Mouse (Mus musculus) CD8-positive naive resting alpha-beta T cell, adult 57 days (primary cell): Measurements from ENCODE around the gene Pdlim7. TPM values are rescaled to one million over a fixed set of nuclear protein-coding genes. Genes with fewer than 3 reads are reported as not detected.

ENCODE experiments used
- total RNA-seq: library from RNA; stranded (reverse); gene quantifications from one replicate; pipeline ENCODE4 v1.2.4, GENCODE M21; 2023

Gene Pdlim7
- total RNA-seq, result 7.9 TPM

GRCm38 (mm10) chr13:55513111-55513748, at the start of gene Pdlim7:
Pdlim7 (minus strand) TSS chr13:55513676.

GRCm38 (mm10) chr13:55536194-55537175, 23.0 kb upstream of the Pdlim7 start, which contains the start of gene Ddx41:
Ddx41 (minus strand) TSS chr13:55536658.

GRCm38 (mm10) chr13:55529198-55529915, 15.9 kb upstream of the Pdlim7 start, which contains the start of gene Dok3:
Dok3 (minus strand) TSS chr13:55529296.

GRCm38 (mm10) chr13:55487578-55488498, 25.6 kb downstream of the Pdlim7 start, which contains the start of gene Dbn1:
Dbn1 (minus strand) TSS chr13:55488111.

GRCm38 (mm10) chr13:55464027-55464884, 49.2 kb downstream of the Pdlim7 start, which contains the start of gene Prr7:
Prr7 (plus strand) TSS chr13:55464267.

Other genes starting within 250 kb of the Pdlim7 start
- 131 TPM for gene Prelid1, start 193.2 kb downstream of the Pdlim7 start, total RNA-seq
- 51.4 TPM for gene Rab24, start 191.7 kb downstream of the Pdlim7 start, total RNA-seq
- gene Mxd3, start 183.9 kb downstream of the Pdlim7 start, total RNA-seq, result 0.40 TPM
- gene Lman2, start 150.9 kb downstream of the Pdlim7 start, total RNA-seq, result 105 TPM
- gene Rgs14, start 143.9 kb downstream of the Pdlim7 start, total RNA-seq, result 73.8 TPM
- gene Slc34a1, start 115.5 kb downstream of the Pdlim7 start, total RNA-seq, result not detected
- not detected for gene Pfn3, start 98.4 kb downstream of the Pdlim7 start, total RNA-seq
- gene F12, start 86.9 kb downstream of the Pdlim7 start, total RNA-seq, result 1.9 TPM
- gene Grk6, start 68.6 kb downstream of the Pdlim7 start, total RNA-seq, result 432 TPM
- gene Prr7, start 49.4 kb downstream of the Pdlim7 start, total RNA-seq, result 43.9 TPM
- 0.34 TPM for gene Dbn1, start 25.6 kb downstream of the Pdlim7 start, total RNA-seq
- gene Dok3, start 15.6 kb upstream of the Pdlim7 start, total RNA-seq, result 17.9 TPM
- gene Ddx41, start 23.0 kb upstream of the Pdlim7 start, total RNA-seq, result 74.7 TPM
- 177 TPM for gene Fam193b, start 57.4 kb upstream of the Pdlim7 start, total RNA-seq
- 100 TPM for gene Tmed9, start 60.1 kb upstream of the Pdlim7 start, total RNA-seq
- gene B4galt7, start 86.2 kb upstream of the Pdlim7 start, total RNA-seq, result 39.6 TPM
- gene Caml, start 109.3 kb upstream of the Pdlim7 start, total RNA-seq, result 18.8 TPM
- gene Ddx46, start 121.4 kb upstream of the Pdlim7 start, total RNA-seq, result 96.0 TPM
- 23.6 TPM for gene B230219D22Rik, start 179.4 kb upstream of the Pdlim7 start, total RNA-seq
- 28.5 TPM for gene Txndc15, start 201.0 kb upstream of the Pdlim7 start, total RNA-seq
- 21.5 TPM for gene Pcbd2, start 213.7 kb upstream of the Pdlim7 start, total RNA-seq